Mouse (Mus musculus) CH12.LX (cell line): Measurements from ENCODE around the gene Tbc1d9b. TPM values are rescaled to one million over a fixed set of nuclear protein-coding genes. Genes with fewer than 3 reads are reported as not detected.
A peak's percentile ranks its signal among the peaks of the same experiment; 100 is the strongest.

Experiments used
- DNase-seq: peaks from one replicate; pipeline ENCODE4 v3.0.0-alpha.2; 2013; ENCODE audit errors: extremely low read depth
- H3K27ac ChIP-seq: 2 replicates; pipeline ENCODE4 v1.5.1; 2012; ENCODE audit warnings: low read depth, mild to moderate bottlenecking, control low read depth, moderate library complexity; ENCODE audit not compliant: insufficient read depth
- H3K27me3 ChIP-seq: replicated peaks from 2 replicates; pipeline ENCODE3; 2012; ENCODE audit warnings: inconsistent platforms
- H3K36me3 ChIP-seq, 2 experiments: replicated peaks in 1 of 2; 2 replicates each; pipeline versions ENCODE3 to v1.6.1; 2012; ENCODE audit warnings: inconsistent platforms in 1 of 2, low read length in 1 of 2, mild to moderate bottlenecking in 1 of 2, mixed read lengths in 1 of 2, moderate library complexity in 1 of 2; ENCODE audit not compliant: control insufficient read depth in 1 of 2, insufficient read depth in 1 of 2
- H3K4me1 ChIP-seq, 2 experiments: 2 replicates each; pipeline ENCODE4 v1.6.1; 2012; ENCODE audit warnings: inconsistent platforms in 1 of 2, moderate library complexity in 1 of 2; ENCODE audit not compliant: insufficient read depth in 2 of 2, control insufficient read depth in 1 of 2
- H3K4me2 ChIP-seq: 2 replicates; pipeline ENCODE4 v1.6.1; 2012; ENCODE audit warnings: low read depth, mild to moderate bottlenecking, control low read depth; ENCODE audit not compliant: poor library complexity, insufficient read depth, severe bottlenecking
- H3K4me3 ChIP-seq, 3 experiments: fragments of 150-350 bp in 1 of 3; sonication (generic) in 1 of 3; replicated peaks in 1 of 3; 2 replicates each; pipeline versions ENCODE3 to v1.5.1; 2011 to 2012; ENCODE audit warnings: low read depth in 2 of 3, low read length in 2 of 3, mild to moderate bottlenecking in 2 of 3, moderate library complexity in 2 of 3, control low read depth in 1 of 3, improper control_type of control experiment in 1 of 3, inconsistent platforms in 1 of 3, mixed read lengths in 1 of 3; ENCODE audit not compliant: poor library complexity in 1 of 3
- H3K79me2 ChIP-seq: replicated peaks from 2 replicates; pipeline ENCODE4 v1.6.1; 2012; ENCODE audit warnings: mild to moderate bottlenecking, moderate library complexity; ENCODE audit not compliant: control insufficient read depth, poor library complexity, insufficient read depth, severe bottlenecking; ENCODE audit errors: extremely low read depth
- H3K9ac ChIP-seq: 2 replicates; pipeline ENCODE4 v1.6.1; 2012; ENCODE audit warnings: low read depth, mild to moderate bottlenecking, control low read depth, moderate library complexity; ENCODE audit not compliant: insufficient read depth
- H3K9me3 ChIP-seq: replicated peaks from 2 replicates; pipeline ENCODE3; 2012; ENCODE audit warnings: low read length, inconsistent platforms, mixed read lengths
- BHLHE40 ChIP-seq: IDR thresholded peaks from 2 replicates; pipeline ENCODE4 v1.6.1; 2011; ENCODE audit warnings: mild to moderate bottlenecking, low read depth, low read length, improper control_type of control experiment
- CHD2 ChIP-seq: IDR thresholded peaks from 2 replicates; pipeline ENCODE4 v1.6.1; 2011; ENCODE audit warnings: low read length, improper control_type of control experiment
- E2F4 ChIP-seq: IDR thresholded peaks from 2 replicates; pipeline ENCODE4 v1.6.1; 2011; ENCODE audit warnings: low read depth, low read length, improper control_type of control experiment; ENCODE audit not compliant: insufficient replicate concordance
- EP300 ChIP-seq: IDR thresholded peaks from 2 replicates; pipeline ENCODE4 v1.6.1; 2011; ENCODE audit warnings: low read length, improper control_type of control experiment
- ETS1 ChIP-seq: conservative IDR thresholded peaks from 2 replicates; pipeline ENCODE4 v1.6.1; 2012; ENCODE audit warnings: low read depth, mild to moderate bottlenecking, inconsistent platforms, low read length, improper control_type of control experiment, moderate library complexity
- HCFC1 ChIP-seq: IDR thresholded peaks from 2 replicates; pipeline ENCODE4 v1.6.1; 2012; ENCODE audit warnings: low read depth, mild to moderate bottlenecking, inconsistent platforms, low read length, improper control_type of control experiment
- JUND ChIP-seq: conservative IDR thresholded peaks from 2 replicates; pipeline ENCODE4 v1.6.1; 2011; ENCODE audit warnings: low read depth, low read length, improper control_type of control experiment
- MAFK ChIP-seq: IDR thresholded peaks from 2 replicates; pipeline ENCODE4 v1.6.1; 2011; ENCODE audit warnings: low read length, improper control_type of control experiment; ENCODE audit not compliant: insufficient replicate concordance
- MAZ ChIP-seq: IDR thresholded peaks from 2 replicates; pipeline ENCODE4 v1.6.1; 2012; ENCODE audit warnings: low read depth, mild to moderate bottlenecking, inconsistent platforms, low read length, improper control_type of control experiment, moderate library complexity
- MXI1 ChIP-seq: IDR thresholded peaks from 2 replicates; pipeline ENCODE4 v1.6.1; 2011; ENCODE audit warnings: mild to moderate bottlenecking, low read depth, low read length, improper control_type of control experiment
- MYC ChIP-seq: IDR thresholded peaks from 2 replicates; pipeline ENCODE4 v1.6.1; 2011; ENCODE audit warnings: low read depth, mild to moderate bottlenecking, improper control_type of control experiment, low read length
- PAX5 ChIP-seq: IDR thresholded peaks from 2 replicates; pipeline ENCODE4 v1.6.1; 2012; ENCODE audit warnings: low read length, inconsistent platforms, mixed read lengths
- POLR2A ChIP-seq: IDR thresholded peaks from 2 replicates; pipeline ENCODE4 v1.6.1; 2011; ENCODE audit warnings: low read depth, mild to moderate bottlenecking, improper control_type of control experiment, low read length
- RAD21 ChIP-seq: IDR thresholded peaks from 2 replicates; pipeline ENCODE4 v1.6.1; 2011; ENCODE audit warnings: low read depth, mild to moderate bottlenecking, low read length, improper control_type of control experiment, moderate library complexity
- TBP ChIP-seq: conservative IDR thresholded peaks from 2 replicates; pipeline ENCODE4 v1.6.1; 2011; ENCODE audit warnings: low read depth, low read length, improper control_type of control experiment
- TCF12 ChIP-seq: IDR thresholded peaks from 2 replicates; pipeline ENCODE4 v1.6.1; 2014; ENCODE audit warnings: low read depth, mild to moderate bottlenecking, inconsistent platforms, low read length, improper control_type of control experiment
- USF2 ChIP-seq: conservative IDR thresholded peaks from 2 replicates; pipeline ENCODE4 v1.6.1; 2011; ENCODE audit warnings: low read depth, low read length, improper control_type of control experiment
- ZC3H11A ChIP-seq: IDR thresholded peaks from 2 replicates; pipeline ENCODE4 v1.6.1; 2012; ENCODE audit warnings: low read depth, mild to moderate bottlenecking, inconsistent platforms, low read length, improper control_type of control experiment
- ZNF384 ChIP-seq: IDR thresholded peaks from 2 replicates; pipeline ENCODE4 v1.6.1; 2012; ENCODE audit warnings: low read depth, low read length, improper control_type of control experiment, inconsistent platforms
- dilution Hi-C: fragments of 300-500 bp; cut with MboI; formaldehyde crosslinking; loops from 2 replicates; pipeline ENCODE4 v1.14.3; 2020; ENCODE audit warnings: low sequenced_read_pairs; ENCODE audit not compliant: extremely low pct_unique_long_range_greater_than_20kb, extremely low pct_ligation_motif_present
- in situ Hi-C: fragments of 300-500 bp; cut with MboI; formaldehyde crosslinking; loops from 3 replicates; pipeline ENCODE4 v1.14.3; 2019; ENCODE audit warnings: low sequenced_read_pairs, low pct_ligation_motif_present, low pct_unique_long_range_greater_than_20kb, mixed read lengths
- polyA plus RNA-seq: library from polyadenylated mRNA; unstranded; fragments of >175 nt; gene quantifications from 2 replicates; pipeline ENCODE4 v1.2.1, GENCODE M21; 2012; ENCODE audit warnings: low read depth; ENCODE audit not compliant: insufficient read length
- total RNA-seq, 2 experiments: library from RNA; depleted of rRNA; stranded (reverse); fragments of 300-350 nt in 1 of 2; fragments of >200 nt in 1 of 2; gene quantifications; 2 replicates each; pipeline ENCODE4 v1.2.3; 2012 to 2014

Gene Tbc1d9b
- total and polyA plus RNA-seq, 3 experiments, result 14.1 to 28.6 (median 27.9) TPM

- H3K79me2 ChIP-seq, result no peaks in the 10 kb centered on the region
- H3K27me3 ChIP-seq, result no peaks in the 10 kb centered on the region
- no peak overlapping the region for H3K9ac ChIP-seq
- TF ChIP-seq MAFK, result no peak
- no peak for TF ChIP-seq PAX5
- TF ChIP-seq E2F4, result no peak
- TF ChIP-seq MYC, result no peak
- no peak for TF ChIP-seq ZNF384
- no peak for TF ChIP-seq USF2
- no peak for TF ChIP-seq MXI1
- TF ChIP-seq BHLHE40, result no peak
- no peak for TF ChIP-seq ZC3H11A
- no peak for TF ChIP-seq CHD2
- TF ChIP-seq MAZ, result no peak
- no peak for TF ChIP-seq TCF12
- TF ChIP-seq RAD21, result no peak
- H3K4me1 ChIP-seq, result peaks cover 0 to 15% of the 10 kb centered on the region in 2 experiments; a peak in 2 of 4 replicates
- dilution Hi-C loops, result no loop called here
- in situ Hi-C loops, result no loop called here
- no peak for DNase-seq
- H3K27ac ChIP-seq, result no peak overlapping the region
- H3K36me3 ChIP-seq, result no peaks in the 10 kb centered on the region
- H3K4me2 ChIP-seq, result no peak overlapping the region
- no peaks in the 10 kb centered on the region for H3K9me3 ChIP-seq
- H3K4me3 ChIP-seq, result no peak overlapping the region
These were observed 26.0 kb upstream of the Tbc1d9b start for GRCm38 (mm10) chr11:50105237-50105636.

GRCm38 (mm10) chr11:50106024-50106423 lies 25.2 kb upstream of the Tbc1d9b start:
- in situ Hi-C loops, result no loop called here
- DNase-seq, result no peak
- no peaks in the 10 kb centered on the region for H3K79me2 ChIP-seq
- no peak overlapping the region for H3K27ac ChIP-seq
- no peak overlapping the region for H3K4me3 ChIP-seq
- no peak overlapping the region for H3K9ac ChIP-seq
- H3K4me2 ChIP-seq, result no peak overlapping the region
- TF ChIP-seq EP300 (no peak), BHLHE40 (no peak), POLR2A (no peak)
- TF ChIP-seq, all 38 proteins: peak for 0
- no peaks in the 10 kb centered on the region for H3K27me3 ChIP-seq
- peaks cover 0 to 15% of the 10 kb centered on the region in 2 experiments; a peak in 2 of 4 replicates for H3K4me1 ChIP-seq
- H3K9me3 ChIP-seq, result no peaks in the 10 kb centered on the region
- dilution Hi-C loops, result no loop called here
- H3K36me3 ChIP-seq, result no peaks in the 10 kb centered on the region

GRCm38 (mm10) chr11:50108823-50109244 lies 22.4 kb upstream of the Tbc1d9b start:
- in situ Hi-C loops (no loop called here), dilution Hi-C loops (no loop called here)
- no peaks in the 10 kb centered on the region for H3K27me3 ChIP-seq

More at GRCm38 (mm10) chr11:50108823-50109244, 22.4 kb upstream of the Tbc1d9b start:
- H3K4me1 ChIP-seq, result peaks cover 0 to 15% of the 10 kb centered on the region in 2 experiments; a peak in 2 of 4 replicates
- no peaks in the 10 kb centered on the region for H3K79me2 ChIP-seq
- peak; percentile 17 for DNase-seq
- no peak overlapping the region for H3K9ac ChIP-seq
- H3K4me3 ChIP-seq, result no peak overlapping the region
- H3K27ac ChIP-seq, result no peak overlapping the region
- no peaks in the 10 kb centered on the region for H3K9me3 ChIP-seq
- H3K4me2 ChIP-seq, result no peak overlapping the region
- no peaks in the 10 kb centered on the region for H3K36me3 ChIP-seq
- TF ChIP-seq ETS1 (no peak), TBP (no peak), HCFC1 (no peak), JUND (no peak), ZNF384 (peak; percentile 85)
